Mouse (Mus musculus): Measurements from ENCODE around the gene Lmln. TPM values are rescaled to one million over a fixed set of nuclear protein-coding genes. Genes with fewer than 3 reads are reported as not detected.
A peak's percentile ranks its signal among the peaks of the same experiment; 100 is the strongest.

Lmln gene
- polyA plus RNA-seq, 1 experiment: 0.78 TPM

GRCm38 (mm10) chr16:33023750-33024149 is 38.6 kb upstream of the Lmln start:
- H3K27me3 ChIP-seq (ENCODE audit: control insufficient read depth, insufficient read depth, insufficient read length): no peaks in the 10 kb centered on the region
- H3K36me3 ChIP-seq (ENCODE audit: control insufficient read depth, insufficient read depth): no peaks in the 10 kb centered on the region
- no peaks in the 10 kb centered on the region for H3K79me2 ChIP-seq (ENCODE audit: control insufficient read depth, insufficient read depth)
- H3K4me3 ChIP-seq: no peak overlapping the region
- H3ac ChIP-seq (ENCODE audit: control insufficient read depth, insufficient read length): no peak overlapping the region
- no peak for TF ChIP-seq E2F4 (IDR thresholded peaks at IDR 0.05; ENCODE audit: insufficient read depth)
- no peak for TF ChIP-seq POLR2AphosphoS2 (IDR thresholded peaks at IDR 0.05; ENCODE audit: insufficient read length, low read depth)
- TF ChIP-seq MAX (IDR thresholded peaks at IDR 0.05; ENCODE audit: low read depth): no peak
- TF ChIP-seq TCF3 (IDR thresholded peaks at IDR 0.05; ENCODE audit: insufficient read length, low read depth): no peak
- no peak for TF ChIP-seq TCF12 (IDR thresholded peaks at IDR 0.05; ENCODE audit: insufficient read depth, poor library complexity, severe bottlenecking)
- no peak for TF ChIP-seq POLR2A (IDR thresholded peaks at IDR 0.05; ENCODE audit: insufficient read length, low read depth)
- no peak for TF ChIP-seq MYOG (IDR thresholded peaks at IDR 0.05; ENCODE audit: control insufficient read depth in 1 of 3, insufficient read depth in 1 of 3, insufficient read length in 2 of 3, low read depth in 2 of 3)
- no peak for TF ChIP-seq MYOD1 (IDR thresholded peaks at IDR 0.05; ENCODE audit: control insufficient read depth in 1 of 3, insufficient read length in 2 of 3, low read depth in 2 of 3)
- no peak for TF ChIP-seq REST (IDR thresholded peaks at IDR 0.05; ENCODE audit: insufficient read depth, insufficient read length)
- TF ChIP-seq SRF (IDR thresholded peaks at IDR 0.05; ENCODE audit: control insufficient read depth, insufficient read length, low read depth): no peak
- no peak for TF ChIP-seq CEBPB (IDR thresholded peaks at IDR 0.05; ENCODE audit: insufficient read depth, poor library complexity, severe bottlenecking)
- TF ChIP-seq USF1 (IDR thresholded peaks at IDR 0.05; ENCODE audit: low read depth): no peak
- no peak overlapping the region for H3K4me2 ChIP-seq (ENCODE audit: low read depth)

- no peaks in the 10 kb centered on the region for H3K27me3 ChIP-seq (ENCODE audit: control insufficient read depth, insufficient read depth, insufficient read length)
- H3K4me2 ChIP-seq (ENCODE audit: low read depth): no peak overlapping the region
- H3K36me3 ChIP-seq (ENCODE audit: control insufficient read depth, insufficient read depth): no peaks in the 10 kb centered on the region
- H3K79me2 ChIP-seq (ENCODE audit: control insufficient read depth, insufficient read depth): no peaks in the 10 kb centered on the region
- no peak overlapping the region for H3K4me3 ChIP-seq
- H3ac ChIP-seq (ENCODE audit: control insufficient read depth, insufficient read length): no peak overlapping the region
- TF ChIP-seq MAX (IDR thresholded peaks at IDR 0.05; ENCODE audit: low read depth) (no peak), MYOD1 (IDR thresholded peaks at IDR 0.05; ENCODE audit: control insufficient read depth in 1 of 3, insufficient read length in 2 of 3, low read depth in 2 of 3) (peak in 2 of 3 experiments; percentile 9 to 40)
Observed at GRCm38 (mm10) chr16:33024456-33025104, 37.7 kb upstream of the Lmln start.

- Histone ChIP-seq H3K4me3 (no peak overlapping the region), H3K36me3 (ENCODE audit: control insufficient read depth, insufficient read depth) (no peaks in the 10 kb centered on the region), H3K27me3 (ENCODE audit: control insufficient read depth, insufficient read depth, insufficient read length) (no peaks in the 10 kb centered on the region), H3ac (ENCODE audit: control insufficient read depth, insufficient read length) (no peak overlapping the region), H3K79me2 (ENCODE audit: control insufficient read depth, insufficient read depth) (no peaks in the 10 kb centered on the region), H3K4me2 (ENCODE audit: low read depth) (no peak overlapping the region)
- no peak for TF ChIP-seq USF1 (IDR thresholded peaks at IDR 0.05; ENCODE audit: low read depth)
- TF ChIP-seq E2F4 (IDR thresholded peaks at IDR 0.05; ENCODE audit: insufficient read depth): no peak
- TF ChIP-seq CEBPB (IDR thresholded peaks at IDR 0.05; ENCODE audit: insufficient read depth, poor library complexity, severe bottlenecking): no peak
- TF ChIP-seq POLR2A (IDR thresholded peaks at IDR 0.05; ENCODE audit: insufficient read length, low read depth): no peak
- no peak for TF ChIP-seq POLR2AphosphoS2 (IDR thresholded peaks at IDR 0.05; ENCODE audit: insufficient read length, low read depth)
- TF ChIP-seq TCF3 (IDR thresholded peaks at IDR 0.05; ENCODE audit: insufficient read length, low read depth): no peak
- TF ChIP-seq MAX (IDR thresholded peaks at IDR 0.05; ENCODE audit: low read depth): no peak
- TF ChIP-seq TCF12 (IDR thresholded peaks at IDR 0.05; ENCODE audit: insufficient read depth, poor library complexity, severe bottlenecking): no peak
- TF ChIP-seq SRF (IDR thresholded peaks at IDR 0.05; ENCODE audit: control insufficient read depth, insufficient read length, low read depth): no peak
- TF ChIP-seq MYOG (IDR thresholded peaks at IDR 0.05; ENCODE audit: control insufficient read depth in 1 of 3, insufficient read depth in 1 of 3, insufficient read length in 2 of 3, low read depth in 2 of 3): no peak
- no peak for TF ChIP-seq MYOD1 (IDR thresholded peaks at IDR 0.05; ENCODE audit: control insufficient read depth in 1 of 3, insufficient read length in 2 of 3, low read depth in 2 of 3)
- TF ChIP-seq REST (IDR thresholded peaks at IDR 0.05; ENCODE audit: insufficient read depth, insufficient read length): no peak
Observed at GRCm38 (mm10) chr16:33026357-33026756, 36.0 kb upstream of the Lmln start.

GRCm38 (mm10) chr16:33036006-33036405 is 26.3 kb upstream of the Lmln start:
- TF ChIP-seq POLR2A (IDR thresholded peaks at IDR 0.05; ENCODE audit: insufficient read length, low read depth): no peak
- TF ChIP-seq REST (IDR thresholded peaks at IDR 0.05; ENCODE audit: insufficient read depth, insufficient read length): peak; percentile 65
- TF ChIP-seq MYOD1 (IDR thresholded peaks at IDR 0.05; ENCODE audit: control insufficient read depth in 1 of 3, insufficient read length in 2 of 3, low read depth in 2 of 3): peak in 1 of 3 experiments; percentile 26
- Histone ChIP-seq H3ac (ENCODE audit: control insufficient read depth, insufficient read length) (no peak overlapping the region), H3K36me3 (ENCODE audit: control insufficient read depth, insufficient read depth) (no peaks in the 10 kb centered on the region), H3K27me3 (ENCODE audit: control insufficient read depth, insufficient read depth, insufficient read length) (no peaks in the 10 kb centered on the region), H3K79me2 (ENCODE audit: control insufficient read depth, insufficient read depth) (no peaks in the 10 kb centered on the region), H3K4me2 (ENCODE audit: low read depth) (no peak overlapping the region), H3K4me3 (no peak overlapping the region)

GRCm38 (mm10) chr16:33042682-33043081 is 19.6 kb upstream of the Lmln start:
- no peak overlapping the region for H3K4me2 ChIP-seq (ENCODE audit: low read depth)
- no peak overlapping the region for H3ac ChIP-seq (ENCODE audit: control insufficient read depth, insufficient read length)
- no peaks in the 10 kb centered on the region for H3K79me2 ChIP-seq (ENCODE audit: control insufficient read depth, insufficient read depth)
- H3K27me3 ChIP-seq (ENCODE audit: control insufficient read depth, insufficient read depth, insufficient read length): no peaks in the 10 kb centered on the region
- no peaks in the 10 kb centered on the region for H3K36me3 ChIP-seq (ENCODE audit: control insufficient read depth, insufficient read depth)
- no peak overlapping the region for H3K4me3 ChIP-seq
- no peak for TF ChIP-seq USF1 (IDR thresholded peaks at IDR 0.05; ENCODE audit: low read depth)
- TF ChIP-seq TCF3 (IDR thresholded peaks at IDR 0.05; ENCODE audit: insufficient read length, low read depth): no peak
- no peak for TF ChIP-seq SRF (IDR thresholded peaks at IDR 0.05; ENCODE audit: control insufficient read depth, insufficient read length, low read depth)
- TF ChIP-seq CEBPB (IDR thresholded peaks at IDR 0.05; ENCODE audit: insufficient read depth, poor library complexity, severe bottlenecking): no peak
- no peak for TF ChIP-seq REST (IDR thresholded peaks at IDR 0.05; ENCODE audit: insufficient read depth, insufficient read length)
- no peak for TF ChIP-seq POLR2A (IDR thresholded peaks at IDR 0.05; ENCODE audit: insufficient read length, low read depth)
- TF ChIP-seq E2F4 (IDR thresholded peaks at IDR 0.05; ENCODE audit: insufficient read depth): no peak
- no peak for TF ChIP-seq POLR2AphosphoS2 (IDR thresholded peaks at IDR 0.05; ENCODE audit: insufficient read length, low read depth)
- TF ChIP-seq MAX (IDR thresholded peaks at IDR 0.05; ENCODE audit: low read depth): no peak

Measured in myocyte (in vitro differentiated cells).